23 mouse cellular contexts compared by ENCODE assay signal in genomic region chr14:115410881-115411280, GRCm38 (mm10).
DNase-seq lines count a peak whose midpoint lies in the region; ATAC-seq and TF ChIP-seq lines count a peak whose summit lies in the region.
"Had no signal": no experiment of that assay in that cellular context is flagged by ENCODE, and none has a peak within 500 bp of the region (broad histone marks: within the 10 kb centered on the region; RNA-seq: fewer than 3 reads in every experiment).

No protein-coding gene starts in this region.

- no peak overlapping the region for H3K4me3 ChIP-seq in kidney, adult 2 months (ENCODE audit: insufficient read depth, low read depth, low read length)
- H3K4me3 ChIP-seq in kidney, embryonic 14.5 days (ENCODE audit: low read length), result no peak overlapping the region
- no peak overlapping the region for H3K4me3 ChIP-seq in kidney, embryonic 16.5 days (ENCODE audit: low read length)
- H3K4me3 ChIP-seq: embryonic facial prominence, embryonic 12.5 days; embryonic facial prominence, embryonic 15.5 days; heart, embryonic 10.5 days; heart, embryonic 13.5 days had no signal

- TF ChIP-seq POLR2A in kidney, adult 2 months (IDR thresholded peaks at IDR 0.05; ENCODE audit: low read depth, low read length), result no peak

- WGBS in kidney, adult 2 months, result 42% methylated on average over 1 of the region's 1 CpGs
- WGBS in kidney, embryonic 14.5 days, result 81% methylated on average over 1 of the region's 1 CpGs
- 69% methylated on average over 1 of the region's 1 CpGs for WGBS in kidney, embryonic 16.5 days

- no peak for TF ChIP-seq CTCF in kidney, adult 2 months (conservative IDR thresholded peaks at IDR 0.05; ENCODE audit: insufficient read depth, insufficient read length, low read depth, low read length)

- H3K4me2 ChIP-seq in kidney, embryonic 14.5 days (replicated peaks; ENCODE audit: low read depth, low read length), result no peak overlapping the region
- H3K4me2 ChIP-seq in kidney, embryonic 16.5 days (replicated peaks; ENCODE audit: low read depth, low read length), result no peak overlapping the region
- H3K4me2 ChIP-seq: embryonic facial prominence, embryonic 12.5 days; embryonic facial prominence, embryonic 15.5 days; heart, embryonic 13.5 days; hindbrain, embryonic 14.5 days had no signal

- no peaks in the 10 kb centered on the region for H3K9me3 ChIP-seq in kidney, embryonic 14.5 days (ENCODE audit: control insufficient read depth, low read length)
- H3K9me3 ChIP-seq in kidney, embryonic 16.5 days (ENCODE audit: low read length), result no peaks in the 10 kb centered on the region
- H3K9me3 ChIP-seq: embryonic facial prominence, embryonic 12.5 days; embryonic facial prominence, embryonic 15.5 days; heart, embryonic 10.5 days; heart, embryonic 13.5 days had no signal

- ATAC-seq in kidney, embryonic 14.5 days (ENCODE audit: low FRiP score, low TSS enrichment), result no peak
- no peak for ATAC-seq in kidney, embryonic 16.5 days (ENCODE audit: low FRiP score, low TSS enrichment)
- ATAC-seq: activated CD4-positive, CD25-positive, alpha-beta regulatory T cell, adult 4 months; forebrain, embryonic 14.5 days; hindbrain, postnatal 0 days had no signal

- DNase-seq in kidney, adult 2 months, result peak; percentile 79
- peak; percentile 11 to 39 for DNase-seq in kidney, postnatal 25 days
- no peak for DNase-seq in left cerebral cortex, adult 11 months (ENCODE audit: low spot score)
- DNase-seq in heart, adult 9 months (ENCODE audit: low spot score in 2 of 2), result no peak
- DNase-seq: adrenal gland, adult 8-10 months; adrenal gland, postnatal 25 days; cerebellum, adult 11-12 months; cerebellum, adult 9-10 months; cerebellum, postnatal 14 days; gastrocnemius, postnatal 25 days; heart, adult 18-20 months; heart, postnatal 14 days; heart, postnatal 4 days had no signal

- H3K27me3 ChIP-seq in kidney, adult 2 months (replicated peaks; ENCODE audit: control insufficient read depth, insufficient read depth, low read length), result no peaks in the 10 kb centered on the region
- H3K27me3 ChIP-seq in kidney, embryonic 14.5 days (ENCODE audit: control insufficient read depth, insufficient read depth, low read length), result no peaks in the 10 kb centered on the region
- H3K27me3 ChIP-seq in kidney, embryonic 16.5 days (ENCODE audit: insufficient read depth, low read length), result no peaks in the 10 kb centered on the region
- H3K27me3 ChIP-seq: embryonic facial prominence, embryonic 12.5 days; embryonic facial prominence, embryonic 15.5 days; heart, embryonic 13.5 days had no signal

- no peaks in the 10 kb centered on the region for H3K36me3 ChIP-seq in kidney, adult 2 months (ENCODE audit: control insufficient read depth, insufficient read depth, low read length)
- H3K36me3 ChIP-seq in kidney, embryonic 14.5 days (ENCODE audit: control insufficient read depth, insufficient read depth, low read length), result no peaks in the 10 kb centered on the region
- H3K36me3 ChIP-seq in kidney, embryonic 16.5 days (ENCODE audit: insufficient read depth, low read length), result no peaks in the 10 kb centered on the region
- H3K36me3 ChIP-seq: embryonic facial prominence, embryonic 12.5 days; embryonic facial prominence, embryonic 15.5 days; heart, embryonic 10.5 days; heart, embryonic 13.5 days had no signal

- H3K4me1 ChIP-seq in kidney, adult 2 months (ENCODE audit: control insufficient read depth, insufficient read depth, low read length), result peaks cover 17% of the 10 kb centered on the region
- H3K4me1 ChIP-seq in kidney, embryonic 14.5 days (ENCODE audit: control insufficient read depth, insufficient read depth, low read length), result 0 out of 2 replicates have a peak, but pooled peaks cover 4% of the 10 kb centered on the region
- H3K4me1 ChIP-seq in kidney, embryonic 16.5 days (ENCODE audit: insufficient read depth, low read length), result peaks cover 7% of the 10 kb centered on the region; the same call in 1 of the 2 replicates
- H3K4me1 ChIP-seq: embryonic facial prominence, embryonic 15.5 days; heart, embryonic 10.5 days; heart, embryonic 13.5 days had no signal

- H3K27ac ChIP-seq in kidney, adult 2 months (ENCODE audit: insufficient read depth, low read depth, low read length), result peak overlapping the region; percentile 96
- H3K27ac ChIP-seq in kidney, embryonic 14.5 days (ENCODE audit: low read depth, low read length), result no peak overlapping the region
- H3K27ac ChIP-seq in kidney, embryonic 16.5 days (ENCODE audit: low read length), result peak overlapping the region; percentile 60; the same call in 1 of the 2 replicates
- H3K27ac ChIP-seq: embryonic facial prominence, embryonic 12.5 days; embryonic facial prominence, embryonic 15.5 days; heart, embryonic 10.5 days; heart, embryonic 13.5 days; hindbrain, embryonic 14.5 days; hindbrain, postnatal 0 days had no signal

- H3K9ac ChIP-seq in kidney, embryonic 14.5 days (ENCODE audit: low read depth, low read length), result no peak overlapping the region
- no peak overlapping the region for H3K9ac ChIP-seq in kidney, embryonic 16.5 days (replicated peaks; ENCODE audit: low read length)
- H3K9ac ChIP-seq: embryonic facial prominence, embryonic 12.5 days; embryonic facial prominence, embryonic 15.5 days; heart, embryonic 13.5 days; hindbrain, embryonic 14.5 days had no signal

Comparison
In these comparisons a context has a peak if more than half of its experiments do, and no peak if none do; other contexts are left out.
1. DNase-seq: peak in kidney, adult 2 months (single experiment) and kidney, postnatal 25 days (2 of 2); none in left cerebral cortex, adult 11 months (single experiment) and heart, adult 9 months (0 of 2).